Mouse (Mus musculus) forebrain, embryonic 11.5 days (tissue): Measurements from ENCODE around the gene Lrp4. TPM values are rescaled to one million over a fixed set of nuclear protein-coding genes. Genes with fewer than 3 reads are reported as not detected.

ENCODE experiments used
- ATAC-seq: fragments of 200-750 bp; cut with Nextera tagmentation; replicated peaks from 2 replicates; pipeline ENCODE4 v1.8.0; 2017; ENCODE audit warnings: moderate TSS enrichment; ENCODE audit not compliant: low FRiP score
- DNase-seq: peaks from one replicate; pipeline ENCODE4 v3.0.0-alpha.2; 2017; ENCODE audit warnings: low spot score
- H3K27ac ChIP-seq: fragments of 300-500 bp; sonication (generic); 2 replicates; pipeline ENCODE4 v1.5.1; 2014; ENCODE audit warnings: low read depth, low read length
- H3K27me3 ChIP-seq: fragments of 300-500 bp; sonication (generic); 2 replicates; pipeline ENCODE4 v1.6.1; 2014; ENCODE audit warnings: mild to moderate bottlenecking, low read length, mixed read lengths; ENCODE audit not compliant: control insufficient read depth, insufficient read depth
- H3K36me3 ChIP-seq: fragments of 300-500 bp; sonication (generic); 2 replicates; pipeline ENCODE4 v1.6.1; 2014; ENCODE audit warnings: mild to moderate bottlenecking, low read length, moderate library complexity, mixed read lengths; ENCODE audit not compliant: control insufficient read depth, insufficient read depth
- H3K4me1 ChIP-seq: fragments of 300-500 bp; sonication (generic); replicated peaks from 2 replicates; pipeline ENCODE4 v1.6.1; 2014; ENCODE audit warnings: low read length, mixed read lengths; ENCODE audit not compliant: control insufficient read depth, insufficient read depth
- H3K4me2 ChIP-seq: fragments of 300-500 bp; sonication (generic); 2 replicates; pipeline ENCODE4 v1.6.1; 2014; ENCODE audit warnings: low read depth, mild to moderate bottlenecking, low read length, moderate library complexity, mixed read lengths; ENCODE audit not compliant: severe bottlenecking
- H3K4me3 ChIP-seq: fragments of 300-500 bp; sonication (generic); 2 replicates; pipeline ENCODE4 v1.5.1; 2014; ENCODE audit warnings: low read depth, low read length
- H3K9ac ChIP-seq: fragments of 300-500 bp; sonication (generic); 2 replicates; pipeline ENCODE4 v1.6.1; 2014; ENCODE audit warnings: low read length
- H3K9me3 ChIP-seq: fragments of 300-500 bp; sonication (generic); 2 replicates; pipeline ENCODE4 v1.6.1; 2016; ENCODE audit warnings: low read length, mixed read lengths; ENCODE audit not compliant: control insufficient read depth
- WGBS: fragments of 180-500 bp; shearing (Covaris S2); extraction: QIAGEN DNeasy Blood & Tissue Kit; methylation state at CpG from one replicate; pipeline ENCODE4 v1.1.7; 2014; 5-methylcytosine and 5-hydroxymethylcytosine counted together
- polyA plus RNA-seq: library from polyadenylated mRNA; unstranded; fragments of >200 nt; fragmentation: Nextera tagmentation; extraction: Ambion mirVana; gene quantifications from 2 replicates; pipeline ENCODE4 v1.2.1, GENCODE M21; 2014

The Lrp4 gene
- polyA plus RNA-seq, 1 experiment from 2014 or later: 10.2 TPM

DNA sequence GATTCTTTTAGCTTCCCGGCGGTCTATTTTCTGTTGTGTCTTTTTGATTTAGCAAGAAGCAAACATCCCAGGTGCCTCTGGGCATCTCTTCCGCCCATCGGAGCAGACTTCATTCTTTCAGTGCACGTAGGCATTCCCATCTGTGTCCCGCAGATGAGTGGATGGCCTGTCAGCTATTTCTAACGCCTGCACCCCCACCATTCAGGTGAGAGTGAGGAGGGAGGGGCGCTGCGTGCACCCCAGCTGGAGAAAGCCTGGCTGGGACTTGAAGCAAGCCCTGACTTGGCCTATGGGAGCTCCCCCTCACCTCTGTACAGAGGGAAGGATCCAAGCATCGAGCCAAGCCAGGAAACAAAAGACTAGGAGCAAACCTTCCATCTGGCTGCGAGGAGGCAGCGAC, 5.4 kb downstream of the Lrp4 start:
- H3K9me3 ChIP-seq: no peaks in the 10 kb centered on the region
- no peak overlapping the region for H3K4me3 ChIP-seq
- H3K27ac ChIP-seq: peak overlapping the region; percentile 54; the same call in 1 of the 2 replicates
- H3K4me2 ChIP-seq: peak overlapping the region; percentile 38
- DNase-seq: peak; percentile 58
- H3K27me3 ChIP-seq: no peaks in the 10 kb centered on the region
- H3K9ac ChIP-seq: peak overlapping the region; percentile 43
- no peaks in the 10 kb centered on the region for H3K36me3 ChIP-seq
- peaks cover 25% of the 10 kb centered on the region for H3K4me1 ChIP-seq
- ATAC-seq: no peak
- 8% methylated on average over 12 of the region's 12 CpGs for WGBS

DNA sequence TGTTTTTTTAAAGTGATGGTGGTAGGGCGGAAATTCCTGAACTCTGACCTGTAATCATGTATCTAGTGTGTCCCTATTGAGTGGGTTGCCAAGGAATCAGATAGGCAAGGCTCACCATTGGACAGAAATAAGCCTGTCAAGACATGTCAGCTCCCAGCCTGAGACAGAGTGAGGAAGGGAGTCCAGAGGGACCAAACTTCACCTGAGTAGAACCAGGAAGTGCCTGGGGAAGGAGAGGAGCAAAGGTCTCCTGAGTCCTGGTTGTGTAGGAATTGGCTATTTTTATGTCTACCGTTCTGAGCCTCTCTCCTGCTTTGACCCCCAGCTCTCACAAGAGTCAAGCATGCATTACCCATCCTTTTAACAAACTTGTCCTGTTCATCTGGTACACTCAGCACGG, 8.6 kb downstream of the Lrp4 start:
- no peak for DNase-seq
- Histone ChIP-seq H3K4me2 (no peak overlapping the region), H3K27me3 (no peaks in the 10 kb centered on the region), H3K9me3 (no peaks in the 10 kb centered on the region), H3K9ac (no peak overlapping the region), H3K4me1 (peaks cover 31% of the 10 kb centered on the region), H3K4me3 (no peak overlapping the region), H3K27ac (no peak overlapping the region), H3K36me3 (no peaks in the 10 kb centered on the region)
- WGBS: 83% methylated on average over 3 of the region's 3 CpGs
- no peak for ATAC-seq

DNA sequence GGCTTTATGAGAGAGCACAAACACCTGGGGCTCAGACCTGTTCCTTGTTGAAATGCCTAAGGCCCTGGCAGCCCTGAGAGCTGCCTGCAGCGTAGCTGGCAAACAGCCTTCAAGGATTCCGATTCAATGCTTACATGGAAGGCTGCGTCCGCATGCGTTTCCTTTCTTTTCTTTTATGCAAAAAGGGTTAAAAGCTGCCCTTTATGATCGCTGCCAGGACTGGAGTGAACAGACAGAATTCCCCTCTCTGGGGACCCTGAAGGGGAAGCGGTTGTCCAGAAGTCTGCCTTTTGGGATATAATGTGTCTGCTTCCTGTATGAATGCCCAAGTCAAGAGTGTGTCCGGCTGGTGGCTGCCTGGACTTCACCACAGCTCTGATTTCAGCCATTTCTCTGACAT, 10.3 kb downstream of the Lrp4 start:
- DNase-seq (no peak), ATAC-seq (no peak)
- Histone ChIP-seq H3K36me3 (no peaks in the 10 kb centered on the region; the same call in 1 of the 2 replicates), H3K9me3 (no peaks in the 10 kb centered on the region), H3K4me1 (peaks cover 17% of the 10 kb centered on the region), H3K27me3 (no peaks in the 10 kb centered on the region), H3K4me3 (no peak overlapping the region), H3K4me2 (no peak overlapping the region), H3K9ac (no peak overlapping the region), H3K27ac (no peak overlapping the region)
- WGBS: 66% methylated on average over 8 of the region's 8 CpGs

DNA sequence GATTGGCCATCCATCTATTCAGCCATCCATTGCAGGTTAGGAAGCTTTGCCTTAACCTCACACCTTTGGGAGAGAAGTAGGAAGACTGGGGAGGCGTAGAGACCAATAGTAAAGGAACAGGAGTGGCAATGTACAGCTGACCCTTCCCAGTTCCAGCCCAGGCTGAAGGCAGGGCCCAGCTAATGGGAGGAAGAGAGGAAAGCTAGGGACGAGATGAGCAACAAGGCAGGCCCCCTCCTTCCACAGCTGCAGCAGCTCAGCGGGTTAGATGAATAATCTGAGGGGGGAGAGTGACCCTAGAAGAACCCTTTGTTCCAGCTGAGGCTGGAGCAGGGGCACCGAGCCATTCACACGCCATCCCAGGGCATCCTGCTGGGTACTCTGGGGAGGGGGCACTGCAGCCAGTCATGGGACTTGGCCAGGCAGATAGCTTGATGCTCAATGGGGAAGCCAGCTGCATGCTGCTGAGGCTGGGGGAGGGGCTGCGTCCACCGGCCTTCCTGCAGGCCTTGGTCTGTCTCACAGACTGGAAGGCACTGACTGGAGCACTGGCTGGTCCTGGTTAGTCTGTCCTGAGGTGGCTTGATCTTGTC, 12.8 kb downstream of the Lrp4 start:
- ATAC-seq (peak; percentile 71), DNase-seq (no peak)
- peaks cover 13% of the 10 kb centered on the region for H3K4me1 ChIP-seq
- H3K4me2 ChIP-seq: no peak overlapping the region
- no peak overlapping the region for H3K4me3 ChIP-seq
- 17% methylated on average over 7 of the region's 7 CpGs for WGBS
- H3K36me3 ChIP-seq: no peaks in the 10 kb centered on the region; the same call in 1 of the 2 replicates
- peak overlapping the region; percentile 25; the same call in 1 of the 2 replicates for H3K9ac ChIP-seq
- H3K9me3 ChIP-seq: no peaks in the 10 kb centered on the region
- H3K27ac ChIP-seq: peak overlapping the region; percentile 19; the same call in 1 of the 2 replicates
- H3K27me3 ChIP-seq: no peaks in the 10 kb centered on the region

DNA sequence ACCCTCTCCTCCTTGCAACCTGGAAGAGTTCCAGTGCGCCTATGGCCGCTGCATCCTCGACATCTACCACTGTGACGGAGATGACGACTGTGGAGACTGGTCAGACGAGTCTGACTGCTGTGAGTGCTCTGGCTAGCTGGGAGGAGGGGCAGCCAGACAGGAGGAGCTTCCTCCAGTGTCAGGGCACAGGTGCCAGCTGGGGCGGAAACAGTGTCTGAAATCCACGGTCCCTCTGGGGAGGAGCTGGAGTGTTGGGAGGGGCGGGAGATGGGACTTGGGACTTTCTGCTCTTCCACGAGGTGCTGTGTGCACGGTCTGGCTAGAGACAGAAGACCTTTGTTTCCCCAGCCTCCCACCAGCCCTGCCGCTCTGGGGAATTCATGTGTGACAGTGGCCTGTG, 17.0 kb downstream of the Lrp4 start:
- no peaks in the 10 kb centered on the region for H3K9me3 ChIP-seq
- WGBS: 77% methylated on average over 12 of the region's 12 CpGs
- no peaks in the 10 kb centered on the region for H3K27me3 ChIP-seq
- DNase-seq (peak; percentile 47), ATAC-seq (no peak)
- H3K27ac ChIP-seq: no peak overlapping the region
- H3K9ac ChIP-seq: no peak overlapping the region
- H3K4me2 ChIP-seq: no peak overlapping the region
- H3K36me3 ChIP-seq: peaks cover 9% of the 10 kb centered on the region; the same call in 1 of the 2 replicates
- H3K4me1 ChIP-seq: peaks cover 13% of the 10 kb centered on the region
- no peak overlapping the region for H3K4me3 ChIP-seq

DNA sequence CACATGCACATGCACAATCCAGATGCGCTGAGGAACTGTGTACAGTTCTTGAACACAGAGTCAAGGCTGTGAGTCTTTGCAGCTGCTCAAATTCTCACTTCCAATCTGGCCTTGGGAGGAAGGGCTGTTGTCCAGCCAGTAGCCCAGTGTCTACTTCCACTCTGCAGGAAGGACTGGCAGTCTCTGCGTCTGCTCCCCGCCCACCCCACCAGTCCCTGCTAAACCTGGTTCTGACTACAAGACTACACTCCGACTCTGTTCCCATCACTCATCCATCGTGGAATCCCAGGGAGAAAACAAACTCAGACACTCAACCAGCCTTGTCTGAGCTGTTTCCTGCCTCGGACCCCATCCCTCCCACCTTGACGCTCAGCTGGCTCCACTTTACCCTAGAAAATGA, 18.5 kb downstream of the Lrp4 start:
- Histone ChIP-seq H3K4me3 (no peak overlapping the region), H3K27me3 (no peaks in the 10 kb centered on the region), H3K36me3 (peaks cover 9% of the 10 kb centered on the region; the same call in 1 of the 2 replicates), H3K4me1 (no peaks in the 10 kb centered on the region), H3K9me3 (no peaks in the 10 kb centered on the region), H3K27ac (no peak overlapping the region), H3K4me2 (no peak overlapping the region), H3K9ac (no peak overlapping the region)
- WGBS: 83% methylated on average over 7 of the region's 7 CpGs
- ATAC-seq (no peak), DNase-seq (no peak)

DNA sequence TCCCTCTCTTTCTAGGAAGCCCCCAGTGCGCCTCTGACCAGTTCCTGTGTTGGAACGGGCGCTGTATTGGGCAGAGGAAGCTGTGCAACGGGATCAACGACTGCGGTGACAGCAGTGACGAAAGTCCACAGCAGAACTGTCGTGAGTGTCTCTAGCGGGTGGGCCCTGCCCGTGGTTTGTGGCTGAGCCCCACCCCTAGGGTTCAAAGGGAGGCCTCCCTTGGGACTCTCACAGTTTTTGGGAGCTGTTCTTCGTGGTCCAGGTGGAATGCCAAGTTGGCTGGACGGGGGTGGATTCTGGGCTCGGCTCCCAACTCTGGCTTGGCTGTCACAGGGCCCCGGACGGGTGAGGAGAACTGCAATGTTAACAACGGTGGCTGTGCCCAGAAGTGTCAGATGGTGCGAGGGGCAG, 18.9 kb downstream of the Lrp4 start:
- H3K4me3 ChIP-seq: no peak overlapping the region

DNA sequence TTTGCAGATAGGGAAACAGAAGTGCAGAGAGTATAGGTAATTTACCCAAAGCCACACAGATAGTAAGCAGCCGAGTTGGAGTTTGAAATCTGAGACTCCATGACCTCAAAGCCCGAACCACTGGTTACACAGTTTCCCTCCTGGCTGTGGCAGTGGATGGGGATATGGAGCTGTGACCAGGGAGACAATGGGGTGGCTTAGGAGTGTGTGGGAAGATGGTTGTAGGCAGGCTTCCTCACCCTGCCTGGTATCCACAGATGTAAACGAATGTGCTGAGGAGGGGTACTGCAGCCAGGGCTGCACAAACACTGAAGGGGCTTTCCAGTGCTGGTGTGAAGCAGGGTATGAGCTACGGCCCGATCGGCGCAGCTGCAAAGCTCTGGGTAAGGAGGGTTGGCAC, 19.5 kb downstream of the Lrp4 start:
- Histone ChIP-seq H3K4me3 (no peak overlapping the region), H3K4me1 (no peaks in the 10 kb centered on the region), H3K9ac (no peak overlapping the region), H3K27me3 (no peaks in the 10 kb centered on the region), H3K4me2 (no peak overlapping the region), H3K36me3 (peaks cover 9% of the 10 kb centered on the region; the same call in 1 of the 2 replicates), H3K27ac (no peak overlapping the region), H3K9me3 (no peaks in the 10 kb centered on the region)
- DNase-seq (no peak), ATAC-seq (no peak)
- WGBS: 88% methylated on average over 7 of the region's 7 CpGs

More for the DNA sequence above, 18.9 kb downstream of the Lrp4 start:
- no peak for ATAC-seq
- DNase-seq: no peak
- Histone ChIP-seq H3K27ac (no peak overlapping the region), H3K36me3 (peaks cover 9% of the 10 kb centered on the region; the same call in 1 of the 2 replicates), H3K27me3 (no peaks in the 10 kb centered on the region), H3K9me3 (no peaks in the 10 kb centered on the region), H3K9ac (no peak overlapping the region), H3K4me2 (no peak overlapping the region), H3K4me1 (no peaks in the 10 kb centered on the region)
- 91% methylated on average over 17 of the region's 17 CpGs for WGBS

DNA sequence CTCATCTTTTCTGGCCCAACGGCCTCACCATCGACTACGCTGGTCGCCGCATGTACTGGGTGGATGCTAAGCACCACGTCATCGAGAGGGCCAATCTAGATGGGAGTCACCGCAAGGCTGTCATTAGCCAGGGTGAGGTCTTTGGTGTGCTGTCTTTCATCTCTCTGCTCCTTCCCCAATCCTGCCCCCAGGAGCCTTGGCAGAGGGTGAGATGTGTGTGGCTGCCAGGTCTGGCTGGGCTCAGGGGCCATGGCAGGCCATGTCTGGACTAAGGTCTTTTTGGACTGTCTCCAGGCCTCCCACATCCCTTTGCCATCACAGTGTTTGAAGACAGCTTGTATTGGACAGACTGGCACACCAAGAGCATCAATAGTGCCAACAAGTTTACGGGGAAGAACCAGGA, 23.1 kb downstream of the Lrp4 start:
- Histone ChIP-seq H3K36me3 (peaks cover 9% of the 10 kb centered on the region; the same call in 1 of the 2 replicates), H3K4me2 (no peak overlapping the region), H3K27ac (no peak overlapping the region), H3K4me1 (no peaks in the 10 kb centered on the region), H3K9ac (no peak overlapping the region), H3K4me3 (no peak overlapping the region), H3K27me3 (no peaks in the 10 kb centered on the region), H3K9me3 (no peaks in the 10 kb centered on the region)
- no peak for ATAC-seq
- no peak for DNase-seq
- 95% methylated on average over 9 of the region's 9 CpGs for WGBS
